In genomic region chr5:113664629-113665195, GRCm38 (mm10) we compare ENCODE assay signal across 27 mouse cellular contexts. TPM values are rescaled to one million over a fixed set of nuclear protein-coding genes. Genes with fewer than 3 reads are reported as not detected.
A peak's percentile ranks its signal among the peaks of the same experiment; 100 is the strongest.
DNase-seq lines count a peak whose midpoint lies in the region; ATAC-seq and TF ChIP-seq lines count a peak whose summit lies in the region.
"Had no signal": no experiment of that assay in that cellular context is flagged by ENCODE, and none has a peak within 500 bp of the region (broad histone marks: within the 10 kb centered on the region; RNA-seq: fewer than 3 reads in every experiment).

No protein-coding gene starts in this region.

- no peaks in the 10 kb centered on the region for H3K27me3 ChIP-seq in E14TG2a.4 (ENCODE audit: insufficient read depth, low read length)
- no peaks in the 10 kb centered on the region for H3K27me3 ChIP-seq in hindbrain, embryonic 11.5 days (ENCODE audit: control insufficient read depth, insufficient read depth, low read length)
- H3K27me3 ChIP-seq: heart, embryonic 12.5 days; limb, embryonic 12.5 days; midbrain, embryonic 15.5 days; Patski had no signal

- no peaks in the 10 kb centered on the region for H3K36me3 ChIP-seq in E14TG2a.4 (ENCODE audit: insufficient read depth, low read length)
- H3K36me3 ChIP-seq in hindbrain, embryonic 11.5 days (ENCODE audit: control insufficient read depth, insufficient read depth, low read length), result no peaks in the 10 kb centered on the region
- H3K36me3 ChIP-seq: heart, embryonic 12.5 days; limb, embryonic 12.5 days; midbrain, embryonic 15.5 days had no signal

- H3K4me3 ChIP-seq in E14TG2a.4 (replicated peaks; ENCODE audit: low read length), result peak overlapping the region; percentile 39; the same call in 1 of the 2 replicates
- H3K4me3 ChIP-seq in hindbrain, embryonic 11.5 days (ENCODE audit: low read depth, low read length), result no peak overlapping the region
- H3K4me3 ChIP-seq: erythroblast, embryonic 14.5 days; heart, embryonic 12.5 days; limb, embryonic 12.5 days; midbrain, embryonic 15.5 days had no signal

- TF ChIP-seq CTCF in E14TG2a.4 (conservative IDR thresholded peaks at IDR 0.05; ENCODE audit: low read length), result no peak

- H3K9ac ChIP-seq in hindbrain, embryonic 11.5 days (ENCODE audit: low read depth, low read length), result no peak overlapping the region
- H3K9ac ChIP-seq: heart, embryonic 12.5 days; limb, embryonic 12.5 days; lung, embryonic 14.5 days; midbrain, embryonic 15.5 days had no signal

- peaks cover 35% of the 10 kb centered on the region for H3K4me1 ChIP-seq in E14TG2a.4 (replicated peaks; ENCODE audit: low read depth, low read length)
- no peaks in the 10 kb centered on the region for H3K4me1 ChIP-seq in hindbrain, embryonic 11.5 days (replicated peaks; ENCODE audit: control insufficient read depth, insufficient read depth, low read length)
- H3K4me1 ChIP-seq: heart, embryonic 12.5 days had no signal

- WGBS in hindbrain, embryonic 11.5 days, result 76% methylated on average over 12 of the region's 12 CpGs

- H3K9me3 ChIP-seq in E14TG2a.4 (ENCODE audit: low read length), result peaks cover 5% of the 10 kb centered on the region
- no peaks in the 10 kb centered on the region for H3K9me3 ChIP-seq in hindbrain, embryonic 11.5 days (ENCODE audit: control insufficient read depth, low read length)
- H3K9me3 ChIP-seq: midbrain, embryonic 15.5 days had no signal

- H3K4me2 ChIP-seq in hindbrain, embryonic 11.5 days (replicated peaks; ENCODE audit: low read depth, low read length), result no peak overlapping the region
- H3K4me2 ChIP-seq: heart, embryonic 12.5 days; limb, embryonic 12.5 days; lung, embryonic 14.5 days; midbrain, embryonic 15.5 days had no signal

- no peak overlapping the region for H3K27ac ChIP-seq in hindbrain, embryonic 11.5 days (ENCODE audit: low read depth, low read length)
- H3K27ac ChIP-seq: kidney, postnatal 0 days; macrophage; midbrain, embryonic 15.5 days had no signal

- ATAC-seq in monocyte, adult 5-6 weeks (replicated peaks; ENCODE audit: insufficient number of reproducible peaks, low FRiP score, low TSS enrichment, poor library complexity, severe bottlenecking), result peak; percentile 79
- ATAC-seq in hindbrain, embryonic 11.5 days (ENCODE audit: low FRiP score), result no peak
- ATAC-seq: forebrain, embryonic 14.5 days; hindbrain, embryonic 16.5 days; intestine, postnatal 0 days; midbrain, embryonic 15.5 days; Patski had no signal

- intact Hi-C loops in heart, postnatal 14 days (cut with DNase I), result loop anchor here (10.0 kb wide), 1 partner anchor 1120 kb away; no protein-coding TSS in a partner anchor

- peak; percentile 39 for DNase-seq in 3T3-L1 (ENCODE audit: low read depth, low spot score)
- DNase-seq in c-Kit-positive CD71-positive TER-119-negative erythroid progenitor cells, embryonic 14.5 days (ENCODE audit: low read depth), result peak; percentile 21
- DNase-seq in embryo, embryonic 10.5 days (ENCODE audit: low spot score), result no peak
- DNase-seq in heart, postnatal 14 days, result no peak
- DNase-seq in hindbrain, embryonic 11.5 days (ENCODE audit: low spot score), result no peak
- DNase-seq: cerebellum, postnatal 25 days; heart, postnatal 36 days; lung, embryonic 14.5 days had no signal

RNA-seq across cellular contexts. Expression of gene Cmklr1, which starts 14.5 kb away (rescaled TPM):
- 15.8 to 84.7 TPM (median 20.2 TPM) in 3 replicates for total RNA-seq in monocyte, adult 5-6 weeks (2017)
- 10 to 100 TPM; 23.8 to 25.0 TPM for total RNA-seq in heart, postnatal 14 days (2021)
- 1.1 and 3.1 TPM in 2 replicates for polyA plus RNA-seq in hindbrain, embryonic 11.5 days (2014; fragmentation: Nextera tagmentation; extraction: Ambion mirVana)
- polyA plus RNA-seq: erythroblast, embryonic 14.5 days; Patski had no signal

RNA-seq across cellular contexts. Expression of gene 1700069L16Rik, which starts 59.9 kb away (rescaled TPM):
- not detected in 3 replicates for total RNA-seq in monocyte, adult 5-6 weeks (2017)
- total RNA-seq in heart, postnatal 14 days (2021), result not detected
- not detected in 2 replicates for polyA plus RNA-seq in hindbrain, embryonic 11.5 days (2014; fragmentation: Nextera tagmentation; extraction: Ambion mirVana)
- total RNA-seq: adrenal gland, postnatal 4 days; gastrocnemius, postnatal 36 days; heart, postnatal 36 days; layer of hippocampus, adult 8-10 months; left cerebral cortex, adult 18-20 months had no signal
- polyA plus RNA-seq: embryonic facial prominence, embryonic 11.5 days; erythroblast, embryonic 14.5 days; forebrain, embryonic 14.5 days; heart, embryonic 12.5 days; hindbrain, embryonic 16.5 days; intestine, postnatal 0 days; kidney, postnatal 0 days; limb, embryonic 12.5 days; lung, embryonic 14.5 days; macrophage; midbrain, embryonic 15.5 days; neural tube, embryonic 11.5 days; Patski; stomach, embryonic 16.5 days had no signal

Comparison
In these comparisons a context has a peak if more than half of its experiments do, and no peak if none do; other contexts are left out.
1. DNase-seq: peak in 3T3-L1 (single experiment) and c-Kit-positive CD71-positive TER-119-negative erythroid progenitor cells, embryonic 14.5 days (single experiment); none in embryo, embryonic 10.5 days (single experiment), heart, postnatal 14 days (0 of 2) and hindbrain, embryonic 11.5 days (single experiment).